In the genomic region with DNA sequence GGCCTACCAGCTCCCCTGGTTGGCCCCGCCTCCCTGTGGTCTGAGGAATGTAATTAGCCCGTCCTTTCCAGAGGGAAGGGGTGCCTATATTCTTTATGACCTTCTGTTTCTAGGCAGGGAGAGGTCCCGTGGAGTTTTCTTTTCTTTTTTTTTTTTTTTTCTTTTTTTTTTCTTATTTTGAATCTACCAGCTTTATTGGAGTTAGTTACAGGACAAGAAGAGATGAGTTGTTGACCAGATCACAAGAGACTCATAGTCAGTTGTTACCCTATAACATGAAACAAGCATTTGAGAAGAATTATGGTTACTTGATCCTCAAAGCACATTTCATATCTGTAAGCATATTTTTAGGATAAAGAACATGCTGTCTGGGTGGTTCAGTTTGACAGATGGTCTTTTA, we compare ENCODE assay signal across 15 mouse cellular contexts.
DNase-seq lines count a peak whose midpoint lies in the region; TF ChIP-seq lines count a peak whose summit lies in the region.
"Had no signal": no experiment of that assay in that cellular context is flagged by ENCODE, and none has a peak within 500 bp of the region (broad histone marks: within the 10 kb centered on the region; RNA-seq: fewer than 3 reads in every experiment).

No protein-coding gene starts in this region.

- in situ Hi-C loops in ES-E14 (cut with MboI; ENCODE audit: low sequenced_read_pairs in 2 of 2, unreplicated experiment in 2 of 2) = no loop called here

- no peak overlapping the region for H3K27ac ChIP-seq in ES-E14 (ENCODE audit: insufficient read depth, low read depth, low read length, poor library complexity, severe bottlenecking)

- H3K9me3 ChIP-seq in ES-E14 (ENCODE audit: control insufficient read depth, insufficient read depth, low read depth, low read length) = no peaks in the 10 kb centered on the region

- no peak for DNase-seq in ES-E14 (ENCODE audit: low read depth, low spot score)
- no peak for DNase-seq in kidney, adult 11 months
- DNase-seq: adrenal gland, adult 2 months; adrenal gland, adult 8-10 months; adrenal gland, postnatal 10 days; adrenal gland, postnatal 14 days; adrenal gland, postnatal 25 days; adrenal gland, postnatal 36 days; B cell, adult 2 months; cerebellum, adult 11 months; cerebellum, adult 11-12 months; cerebellum, adult 18-20 months; cerebellum, adult 2 months; cerebellum, adult 8-10 months had no signal

- H3K4me3 ChIP-seq in ES-E14 (ENCODE audit: insufficient read depth in 1 of 2, low read depth in 1 of 2, low read length in 2 of 2, poor library complexity in 1 of 2, severe bottlenecking in 1 of 2) = no peak overlapping the region

- no peak overlapping the region for H3K9ac ChIP-seq in ES-E14 (ENCODE audit: insufficient read depth, low read depth, low read length, poor library complexity, severe bottlenecking)

- peaks cover 0 to 2% of the 10 kb centered on the region in 2 experiments; a peak in 1 of 4 replicates for H3K4me1 ChIP-seq in ES-E14 (ENCODE audit: control insufficient read depth in 2 of 2, insufficient read depth in 2 of 2, low read length in 2 of 2, poor library complexity in 1 of 2)

- no peaks in the 10 kb centered on the region for H3K36me3 ChIP-seq in ES-E14 (ENCODE audit: control insufficient read depth, insufficient read depth, low read length, poor library complexity, severe bottlenecking)
- H3K36me3 ChIP-seq: G1E had no signal

TF ChIP-seq in ES-E14, 5 proteins besides CTCF, POLR2A, EP300 and RAD21:
- TF ChIP-seq ZC3H11A (IDR thresholded peaks at IDR 0.05; ENCODE audit: borderline replicate concordance, low read depth, low read length) (no peak), CHD2 (IDR thresholded peaks at IDR 0.05; ENCODE audit: low read depth, low read length) (no peak), ZNF384 (IDR thresholded peaks at IDR 0.05; ENCODE audit: low read depth, low read length) (peak; percentile 93), MAFK (IDR thresholded peaks at IDR 0.05; ENCODE audit: insufficient read depth, low read depth, low read length) (no peak)
